Mouse (Mus musculus) kidney, postnatal 10 days (tissue): ENCODE data around the gene Rell1.
A peak's percentile ranks its signal among the peaks of the same experiment; 100 is the strongest.
"Not testable (repeated sequence)": the region's sequence is repeated elsewhere in the genome, so short reads cannot be mapped to it uniquely, and the experiment has no call there.

Experiments used
- DNase-seq: peaks from one replicate; pipeline ENCODE4 v3.0.0; 2021; ENCODE audit warnings: mixed read lengths

Gene Rell1

GRCm38 (mm10) chr5:63951421-63951911 lies 17.2 kb downstream of the Rell1 start:
- DNase-seq, result peak; percentile 76

DNA sequence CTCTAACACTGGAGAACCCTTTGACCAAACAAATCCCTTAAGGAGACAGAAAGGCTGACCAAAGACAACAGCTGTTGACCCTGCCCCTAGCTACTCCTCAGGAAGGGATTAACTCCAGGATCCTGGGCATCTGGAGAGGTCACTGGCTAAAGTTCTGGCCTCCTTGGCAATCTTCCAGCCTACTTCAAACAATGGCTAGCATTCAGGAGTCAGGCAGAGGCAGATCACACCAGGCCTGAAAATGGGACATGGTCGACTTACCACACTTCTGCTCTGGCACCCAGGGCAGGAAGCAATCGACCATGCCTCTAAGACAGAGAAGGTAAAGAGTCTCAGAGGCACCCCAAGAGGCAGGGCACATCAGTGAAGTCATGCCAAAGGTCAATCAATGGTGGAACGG lies 19.5 kb downstream of the Rell1 start:
- peak; percentile 64 for DNase-seq

DNA sequence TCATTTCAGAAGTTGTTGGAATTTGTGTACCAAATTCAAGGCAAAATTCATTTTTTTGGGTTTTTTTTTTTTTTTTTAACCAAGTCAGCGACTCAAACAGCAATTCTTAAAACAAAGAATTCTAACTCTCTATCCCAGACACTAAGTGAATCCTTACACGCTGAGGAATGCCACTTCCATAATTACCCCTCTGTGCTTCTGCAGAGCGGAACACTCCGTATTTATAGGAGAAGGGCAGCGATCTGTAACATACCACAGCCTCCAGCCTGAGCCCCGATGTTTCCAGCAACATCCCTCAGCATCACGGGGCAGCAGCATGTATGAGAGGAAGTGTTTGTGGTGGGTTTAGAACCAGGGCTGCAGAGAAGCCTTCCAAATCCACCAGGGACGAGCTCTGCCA lies 21.2 kb downstream of the Rell1 start:
- DNase-seq, result no peak

DNA sequence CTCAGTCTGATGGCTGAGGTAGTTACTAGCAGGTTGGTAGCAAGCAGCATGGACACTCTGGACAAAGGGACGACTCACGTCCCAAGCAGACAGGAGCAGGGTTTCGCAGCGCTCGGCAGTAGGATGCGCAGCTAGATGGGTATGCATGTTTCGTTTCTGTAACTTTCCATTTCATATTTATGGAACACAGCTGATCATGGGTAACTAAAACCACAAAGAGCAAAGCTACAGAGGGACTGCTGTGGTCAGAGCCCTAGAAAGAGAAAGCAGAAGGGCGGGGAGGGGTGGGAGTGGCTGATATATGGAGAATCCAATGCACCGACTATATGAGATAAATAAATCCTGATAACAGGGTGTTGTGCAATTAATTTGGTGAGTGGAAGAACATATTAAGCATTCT lies 25.4 kb downstream of the Rell1 start:
- DNase-seq, result no peak

DNA sequence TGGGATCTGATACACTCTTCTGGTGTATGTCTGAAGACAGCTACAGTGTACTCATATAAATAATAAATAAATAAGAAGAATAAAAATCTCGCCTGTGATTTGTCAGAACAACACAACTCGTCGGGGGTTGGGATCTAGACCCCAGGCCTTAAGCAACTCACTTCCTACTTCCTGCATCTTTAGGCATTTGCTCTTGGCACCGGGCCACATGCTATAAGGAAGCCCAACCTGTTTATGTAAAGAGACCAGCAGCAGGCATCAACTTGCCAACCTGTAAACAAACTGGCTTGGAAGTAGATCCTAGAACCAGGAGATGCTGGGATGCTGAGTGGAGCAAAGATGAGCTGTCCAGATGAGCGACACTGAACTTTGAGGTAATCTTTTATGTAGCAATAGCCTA lies 26.8 kb downstream of the Rell1 start:
- no peak for DNase-seq

GRCm38 (mm10) chr5:63938575-63938974 lies 30.1 kb downstream of the Rell1 start:
- DNase-seq, result no peak

GRCm38 (mm10) chr5:63936740-63937139 lies 32.0 kb downstream of the Rell1 start:
- DNase-seq, result peak; percentile 42

DNA sequence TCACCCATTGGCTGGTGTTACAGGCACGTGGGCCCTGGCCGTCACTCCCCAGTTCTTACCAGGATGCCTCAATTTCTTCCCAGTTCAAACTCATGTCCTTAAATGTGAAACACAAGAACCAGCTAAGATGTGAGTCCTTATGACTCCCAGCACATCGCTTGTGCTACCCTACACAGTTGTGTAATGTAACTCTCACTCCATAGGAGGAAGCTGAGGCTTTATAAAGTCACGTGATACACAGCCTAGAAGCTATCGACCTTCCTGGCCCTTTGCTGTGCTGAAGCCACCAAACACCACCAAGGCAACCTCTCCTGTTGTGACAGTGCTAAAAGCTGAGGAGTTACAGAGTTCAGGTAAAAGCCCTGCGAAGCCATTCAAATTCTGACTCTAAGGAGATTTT lies 33.1 kb downstream of the Rell1 start:
- no peak for DNase-seq

DNA sequence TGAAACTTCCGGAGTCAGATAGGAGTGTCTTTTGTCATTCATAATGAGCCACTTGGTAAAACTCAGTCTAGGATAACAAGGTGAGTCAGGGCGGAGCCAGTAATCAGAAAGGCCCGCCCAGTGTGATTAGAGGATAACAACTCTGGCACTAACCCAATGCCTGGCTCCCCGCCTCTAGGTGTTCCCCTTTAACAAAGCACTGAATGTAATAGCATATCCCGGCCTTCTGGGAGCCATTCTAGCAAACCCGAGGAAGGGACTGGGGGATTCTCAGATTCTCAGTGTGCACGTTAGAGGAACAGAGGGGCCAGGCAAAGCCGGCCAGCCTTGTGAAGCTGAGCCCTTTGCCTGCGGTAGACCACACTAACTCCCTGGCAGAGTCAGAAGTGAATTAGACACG lies 35.9 kb downstream of the Rell1 start:
- no peak for DNase-seq

DNA sequence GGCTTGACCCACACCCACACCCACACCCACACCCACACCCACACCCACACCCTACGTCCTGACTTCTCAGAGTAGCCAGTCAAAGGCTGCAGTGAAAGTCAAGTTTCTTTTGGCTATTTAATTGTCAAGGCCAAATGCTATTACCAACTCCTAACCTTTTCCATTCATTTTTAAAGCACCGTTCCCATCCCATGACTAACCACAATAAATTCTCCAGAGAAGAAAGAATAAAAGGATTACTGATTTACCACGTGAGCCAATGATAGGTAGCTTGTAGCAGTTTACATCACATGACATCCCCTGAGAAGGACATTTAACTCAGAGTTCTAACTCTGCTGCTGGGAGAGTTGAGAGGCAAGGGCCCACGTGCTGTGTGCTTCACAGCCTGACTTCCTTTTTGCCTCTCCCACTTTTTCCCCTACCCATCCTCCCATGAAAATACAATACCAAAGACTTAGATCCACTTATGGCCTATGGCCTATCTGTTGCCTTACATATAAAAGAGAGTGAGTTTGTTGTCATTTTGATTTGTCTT lies 37.8 kb downstream of the Rell1 start:
- DNase-seq, result no peak

- DNase-seq, result no peak
Observed at GRCm38 (mm10) chr5:63925035-63925628, 43.6 kb downstream of the Rell1 start.

GRCm38 (mm10) chr5:63923305-63924025 lies 45.2 kb downstream of the Rell1 start:
- peak; percentile 62 for DNase-seq

DNA sequence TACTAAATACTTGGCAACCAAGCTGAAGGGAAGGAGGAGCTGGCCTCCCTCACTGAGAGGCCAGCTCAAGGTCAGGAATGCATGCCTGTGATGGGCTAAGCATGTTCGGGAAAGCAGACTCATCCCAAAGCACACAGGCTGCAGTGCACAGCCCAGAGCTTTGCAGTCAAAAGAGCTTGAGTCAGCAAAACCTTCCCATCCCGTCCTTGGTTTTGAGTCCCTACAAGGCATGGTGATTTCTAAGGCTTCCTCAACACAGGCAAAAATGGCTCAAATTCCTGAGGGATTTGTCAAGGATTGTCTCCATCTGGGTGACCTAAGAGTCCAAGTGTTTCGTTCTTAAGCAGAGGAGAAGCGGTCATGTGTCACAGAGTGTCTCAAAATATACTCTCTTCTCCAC lies 50.5 kb downstream of the Rell1 start:
- DNase-seq, result peak; percentile 21

GRCm38 (mm10) chr5:63916457-63917139 lies 52.1 kb downstream of the Rell1 start:
- DNase-seq, result no peak

DNA sequence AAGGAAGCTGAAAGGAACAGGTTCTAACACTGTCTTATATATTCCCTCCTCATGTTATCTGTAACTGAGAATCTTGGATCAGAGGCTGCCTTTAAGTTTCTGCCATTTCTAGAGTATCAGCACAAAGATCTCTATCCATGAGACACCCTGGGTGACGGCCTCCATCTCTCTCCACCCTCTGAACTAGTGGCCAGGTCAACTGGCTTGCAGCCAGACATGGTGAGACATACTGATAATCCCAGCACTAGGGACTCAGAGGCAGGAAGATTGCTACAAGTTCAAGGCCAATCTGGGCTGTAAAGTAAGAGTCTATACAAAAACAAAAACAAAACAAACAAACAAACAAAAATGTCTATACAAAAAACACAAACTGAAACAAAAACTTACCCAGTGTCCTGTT lies 53.8 kb downstream of the Rell1 start:
- DNase-seq, result no peak

- DNase-seq, result no peak
Observed at GRCm38 (mm10) chr5:63910171-63910960, 58.3 kb downstream of the Rell1 start.

- no peak for DNase-seq
Observed at GRCm38 (mm10) chr5:63907513-63907912, 61.2 kb downstream of the Rell1 start.

DNA sequence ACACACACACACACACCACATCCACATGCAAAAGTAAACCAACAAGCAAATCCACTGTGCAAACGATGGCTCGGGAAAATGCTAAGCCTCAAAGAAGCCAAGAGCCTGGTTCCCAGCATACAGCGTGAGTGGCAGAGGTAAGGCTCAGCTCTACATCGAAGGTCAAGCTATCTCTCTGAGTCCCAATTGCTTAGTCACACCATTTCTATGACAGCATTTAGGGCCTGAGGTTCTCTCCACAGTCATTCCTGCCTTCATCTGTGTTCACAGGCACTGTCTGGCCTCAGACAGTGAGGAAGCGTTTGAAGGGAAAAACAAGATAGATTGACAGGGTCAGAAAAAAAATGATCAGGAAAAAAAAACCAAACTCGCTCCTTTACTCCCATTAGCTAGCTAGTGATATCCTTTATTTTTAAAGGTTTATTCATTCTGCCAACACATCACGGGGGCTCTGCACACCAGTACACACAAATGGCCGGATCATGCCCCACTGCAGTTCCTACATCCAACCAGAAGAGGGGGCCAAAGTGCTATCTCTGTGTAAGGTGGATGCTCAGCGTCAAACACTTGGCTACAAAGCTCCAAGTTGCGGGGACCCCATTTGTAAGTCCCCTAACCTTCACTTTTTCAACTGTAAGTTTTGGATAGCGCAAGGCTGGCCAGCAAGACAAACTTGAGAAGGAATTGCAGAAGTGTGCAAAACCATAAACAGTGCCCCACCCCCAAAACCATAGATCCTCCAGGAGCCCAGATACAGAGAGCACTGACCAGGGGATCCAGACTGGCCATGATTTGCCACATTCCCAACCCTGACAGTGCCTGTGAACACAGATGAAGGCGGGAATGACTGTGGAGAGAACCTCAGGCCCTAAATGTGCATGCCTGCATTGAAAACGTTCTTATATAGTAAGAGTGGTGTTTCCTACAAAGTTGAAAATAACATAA lies 62.3 kb downstream of the Rell1 start:
- DNase-seq, result peak; percentile 88

DNA sequence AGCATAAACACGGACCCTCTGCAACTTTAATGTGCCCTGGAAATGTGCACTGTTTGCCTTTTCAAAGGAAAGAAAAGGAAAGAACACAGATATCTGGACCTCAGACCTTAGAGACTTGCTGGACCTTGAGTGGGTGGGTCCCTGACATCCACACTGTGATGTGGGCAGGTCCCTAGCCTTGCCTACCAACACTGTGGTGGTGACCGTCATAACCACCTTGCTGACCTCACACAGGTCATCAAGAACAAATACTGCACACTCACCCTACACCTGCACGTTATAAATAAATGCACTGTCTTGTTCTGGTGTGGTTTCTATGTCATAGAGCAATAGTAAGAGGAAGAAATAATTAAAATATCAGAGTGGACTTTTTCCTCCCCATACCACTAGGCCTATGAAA lies 65.4 kb downstream of the Rell1 start:
- DNase-seq, result no peak

- no peak for DNase-seq
Observed at GRCm38 (mm10) chr5:63897820-63898110, 70.9 kb downstream of the Rell1 start.

DNA sequence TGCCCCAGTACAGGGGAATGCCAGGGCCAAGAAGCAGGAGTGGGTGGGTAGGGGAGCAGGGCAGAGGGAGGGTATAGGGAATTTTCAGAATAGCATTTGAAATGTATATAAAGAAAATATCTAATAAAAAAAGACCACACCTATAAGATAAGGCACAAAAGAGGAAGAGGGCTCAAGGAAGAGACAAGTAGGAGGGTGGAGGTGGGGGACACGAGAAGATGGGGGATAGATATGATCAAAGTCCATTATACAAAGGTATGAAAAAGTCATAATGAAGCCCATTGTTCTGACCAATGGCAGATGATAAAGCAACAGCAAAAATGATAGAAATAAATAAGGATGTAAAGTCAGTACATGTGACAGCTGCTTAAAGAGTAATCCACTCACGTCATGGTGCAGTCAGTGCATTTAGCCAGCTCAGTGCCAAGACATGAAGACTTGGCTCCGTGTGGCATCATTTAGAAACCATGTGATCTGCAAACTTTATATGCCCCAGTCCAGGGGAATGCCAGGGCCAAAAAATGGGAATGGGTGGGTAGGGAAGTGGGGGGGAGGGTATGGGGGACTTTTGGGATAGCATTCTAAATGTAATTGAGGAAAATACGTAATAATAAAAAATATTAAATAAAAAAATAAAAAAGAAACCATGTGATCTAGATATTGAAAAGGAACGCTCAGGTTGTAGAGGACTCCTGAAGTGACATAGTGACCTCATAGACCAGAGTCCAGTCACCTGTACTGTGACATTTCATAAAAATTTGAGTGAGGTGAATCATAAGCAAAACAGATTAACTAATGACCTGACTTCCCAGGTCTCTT lies 71.5 kb downstream of the Rell1 start:
- not testable (repeated sequence) for DNase-seq
